Mouse (Mus musculus): Measurements from ENCODE around the gene Taco1.

DNA sequence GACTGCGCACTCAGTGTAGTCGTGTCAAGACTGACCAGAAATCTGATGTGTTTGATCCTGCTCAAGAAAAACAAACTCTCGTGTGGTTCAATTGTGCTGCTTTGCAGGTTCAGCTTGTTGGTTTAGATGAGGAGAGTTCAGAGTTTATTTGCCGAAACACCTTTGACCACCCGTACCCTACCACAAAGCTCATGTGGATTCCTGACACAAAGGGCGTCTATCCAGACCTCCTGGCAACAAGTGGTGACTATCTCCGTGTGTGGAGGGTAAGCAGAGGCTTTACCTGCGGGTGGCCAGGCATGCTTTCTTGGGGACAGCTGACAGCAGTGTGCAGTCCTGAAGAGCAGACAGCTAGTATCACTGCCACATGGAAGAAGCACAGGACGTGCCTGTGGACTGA, 19.3 kb upstream of the Taco1 start:
- TF ChIP-seq CTCF (conservative IDR thresholded peaks at IDR 0.05; ENCODE audit: insufficient read depth, insufficient read length, low read depth, low read length) (no peak), POLR2A (IDR thresholded peaks at IDR 0.05; ENCODE audit: low read depth, low read length) (no peak)
